Mouse (Mus musculus): Measurements from ENCODE around the gene Scnm1.

The Scnm1 gene

DNA sequence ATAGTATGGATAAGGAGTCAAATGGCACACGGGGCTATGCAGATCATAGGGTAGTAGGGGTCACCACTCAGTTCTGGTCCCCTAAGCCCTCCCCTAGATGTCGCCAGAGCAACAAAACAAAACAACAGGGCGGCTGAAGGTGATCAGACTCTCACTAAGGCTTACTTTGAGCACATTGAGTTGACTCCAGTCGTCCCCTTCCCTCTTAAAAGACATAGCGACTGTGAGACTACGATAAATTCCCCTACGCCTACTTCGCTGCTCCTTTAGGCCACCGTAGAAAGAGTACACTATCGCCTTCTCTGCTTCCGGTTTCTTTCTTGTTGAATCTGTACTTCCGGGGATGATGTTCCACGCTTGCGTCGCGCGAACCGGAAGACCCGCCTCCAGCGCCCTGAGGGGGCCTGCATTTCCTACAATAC lies at the start of gene Scnm1, which contains the start of gene Lysmd1:
Gene Scnm1 (minus strand): TSS at position 332 of the 422 bp plus-strand sequence.
Gene Lysmd1 (plus strand): TSS at position 409 of the 422 bp plus-strand sequence.
- peak; percentile 90 for DNase-seq

DNA sequence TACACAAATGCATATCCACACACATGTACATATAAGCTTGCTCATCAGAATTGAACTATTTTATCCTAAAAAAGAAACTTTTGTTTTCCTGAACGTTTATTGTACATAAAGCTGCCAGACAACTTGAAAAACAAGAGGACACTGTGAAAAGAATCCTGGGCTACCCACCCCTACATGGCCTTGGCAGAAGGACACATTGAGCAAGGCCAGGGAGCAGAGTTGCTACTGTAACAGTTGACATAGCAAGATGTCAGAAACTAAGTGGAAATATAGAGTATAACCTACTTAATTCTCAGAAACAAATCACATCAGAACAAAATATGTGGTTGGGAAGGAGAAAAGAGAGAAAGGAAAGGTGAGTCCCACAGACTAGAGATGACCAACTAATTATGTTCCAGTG lies 48.0 kb upstream of the Scnm1 start:
- DNase-seq, result no peak

DNA sequence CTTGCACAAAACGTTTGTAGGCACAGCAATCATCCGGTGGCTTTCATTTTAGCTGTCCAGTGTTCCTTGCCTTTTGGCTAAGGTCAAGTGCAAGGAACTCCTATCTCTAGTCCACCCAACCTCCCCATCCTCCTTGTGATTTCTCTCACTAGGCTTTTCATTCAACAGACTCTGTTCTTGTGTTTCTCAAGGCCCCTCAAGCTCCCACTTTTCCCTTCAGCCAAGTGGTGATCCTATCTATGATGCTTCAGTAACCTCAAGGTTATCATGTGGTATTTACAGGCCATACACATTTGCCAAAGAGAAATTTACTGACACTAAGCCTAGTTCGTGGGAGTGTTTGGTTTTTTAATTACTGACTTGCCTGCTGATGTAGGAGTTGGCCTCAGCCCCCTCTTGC lies 46.1 kb upstream of the Scnm1 start:
- no peak for DNase-seq

DNA sequence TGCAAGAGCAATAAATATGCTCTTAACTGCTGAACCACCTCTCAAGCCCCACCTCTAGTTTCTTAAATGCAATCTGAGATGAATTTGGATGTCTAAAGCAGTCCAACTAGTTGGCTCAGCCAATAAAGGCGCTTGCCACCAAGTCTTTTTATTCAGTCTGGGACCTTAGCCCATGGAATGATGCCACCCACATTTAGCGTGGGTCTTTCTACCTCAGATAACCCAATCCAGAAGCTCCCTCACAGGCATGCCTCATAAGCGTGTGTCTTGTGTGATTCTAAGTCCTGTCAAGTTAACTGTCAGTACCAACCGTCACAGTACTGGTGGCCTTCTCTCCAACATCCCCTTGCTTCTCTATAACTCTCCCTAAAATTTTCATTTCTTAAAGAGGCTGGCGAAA lies 45.1 kb upstream of the Scnm1 start:
- DNase-seq, result no peak

DNA sequence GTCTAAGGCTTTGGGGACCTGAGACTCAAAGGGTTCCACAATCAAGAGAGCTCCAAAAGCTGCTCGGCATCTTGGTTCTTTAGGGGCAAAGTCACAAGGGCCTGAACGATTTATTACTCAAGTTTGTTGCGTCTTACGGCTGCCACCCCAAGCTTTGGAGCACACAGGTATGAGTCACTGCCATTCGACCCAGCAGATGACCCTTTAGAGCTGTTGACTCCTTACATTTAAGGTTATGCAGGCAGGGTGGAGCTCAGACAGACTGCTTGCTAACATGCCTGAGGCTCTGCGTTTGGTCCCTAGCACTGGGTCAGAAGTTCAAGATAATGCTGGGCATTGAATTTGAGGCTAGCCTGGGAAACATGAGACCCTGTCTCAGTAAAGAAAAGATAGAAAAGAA lies 43.8 kb upstream of the Scnm1 start:
- DNase-seq, result no peak

DNA sequence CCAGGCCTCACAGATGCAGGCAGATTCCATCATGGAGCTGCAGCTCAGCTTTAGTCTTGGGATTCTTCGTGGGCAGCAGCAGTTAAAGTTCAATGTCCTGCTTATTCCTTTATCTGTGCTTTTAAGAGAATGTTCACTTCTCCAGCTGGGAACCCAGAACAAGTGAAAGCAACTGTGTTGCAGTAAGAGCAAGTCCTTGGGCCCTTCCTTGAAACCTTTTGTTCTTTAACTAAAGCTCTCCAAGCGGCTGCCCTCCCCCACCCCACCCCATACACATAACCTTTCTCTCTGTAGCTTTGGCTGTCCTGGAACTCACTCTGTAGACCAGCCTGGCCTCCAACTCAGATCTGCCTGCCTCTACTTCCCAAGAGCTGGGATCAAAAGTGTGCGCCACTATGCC lies 42.7 kb upstream of the Scnm1 start:
- no peak for DNase-seq

DNA sequence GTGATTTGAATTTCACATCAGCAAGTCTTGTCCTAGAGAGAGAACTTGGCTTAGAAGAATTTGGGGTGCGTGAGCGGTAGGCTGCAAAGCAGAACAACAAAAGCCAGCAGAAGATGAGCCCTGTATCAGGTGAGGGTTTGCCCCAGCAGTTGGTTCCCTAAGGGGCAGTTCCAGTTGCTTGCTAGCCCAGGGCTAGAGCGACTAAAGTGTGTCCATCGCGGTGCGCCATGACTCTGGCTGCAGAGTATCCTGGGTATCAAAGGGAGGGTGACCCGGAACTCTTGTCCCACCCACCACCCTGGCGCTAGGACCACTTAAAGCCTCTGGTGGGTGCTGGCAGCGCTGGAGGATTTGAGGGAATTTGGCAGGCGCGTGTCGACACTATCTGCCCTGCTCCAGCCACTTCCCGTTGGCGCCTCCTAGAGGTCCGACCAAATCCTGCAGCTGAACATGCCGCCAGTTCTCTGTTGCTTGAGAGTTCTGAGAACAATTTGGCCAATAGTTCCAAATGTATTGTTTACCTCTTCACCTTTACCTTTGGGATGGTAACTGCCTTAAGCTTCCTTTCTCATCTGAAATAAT lies 40.3 kb upstream of the Scnm1 start:
- DNase-seq, result peak; percentile 92

DNA sequence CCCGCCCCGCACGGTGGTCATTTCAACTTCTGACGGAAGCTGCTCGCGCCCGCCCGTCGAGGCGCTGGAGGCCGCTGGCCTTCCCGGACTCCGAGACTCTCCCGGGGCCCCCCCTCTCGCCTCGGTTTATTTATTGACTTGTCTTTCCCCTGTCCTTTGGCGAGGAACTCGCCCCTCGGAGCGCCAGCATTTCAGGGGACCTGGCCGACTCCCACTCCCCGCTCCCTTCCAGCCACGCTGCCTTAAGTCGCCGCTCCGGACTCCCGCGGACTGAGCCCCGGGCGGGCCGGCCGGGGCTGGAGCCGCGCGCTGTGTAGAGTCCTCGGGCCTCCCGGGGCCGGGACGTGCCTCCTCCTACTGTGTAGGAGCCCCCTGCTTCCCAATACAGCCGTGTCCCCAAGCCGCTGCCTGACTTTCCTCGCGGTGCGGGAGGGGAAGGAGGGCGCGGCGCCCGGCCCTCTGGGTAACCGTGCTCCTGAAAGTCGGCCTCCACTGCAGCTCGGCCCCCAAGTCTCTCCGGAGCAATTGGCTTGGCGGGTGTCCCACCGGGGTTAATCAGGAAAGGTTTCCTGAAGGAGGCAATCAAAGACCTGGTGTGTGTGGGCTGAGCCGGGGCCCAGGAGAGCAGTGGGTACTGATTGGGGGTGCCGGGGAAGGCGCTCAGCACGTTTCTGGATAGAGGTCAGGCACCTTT lies 39.6 kb upstream of the Scnm1 start:
- peak; percentile 53 for DNase-seq

DNA sequence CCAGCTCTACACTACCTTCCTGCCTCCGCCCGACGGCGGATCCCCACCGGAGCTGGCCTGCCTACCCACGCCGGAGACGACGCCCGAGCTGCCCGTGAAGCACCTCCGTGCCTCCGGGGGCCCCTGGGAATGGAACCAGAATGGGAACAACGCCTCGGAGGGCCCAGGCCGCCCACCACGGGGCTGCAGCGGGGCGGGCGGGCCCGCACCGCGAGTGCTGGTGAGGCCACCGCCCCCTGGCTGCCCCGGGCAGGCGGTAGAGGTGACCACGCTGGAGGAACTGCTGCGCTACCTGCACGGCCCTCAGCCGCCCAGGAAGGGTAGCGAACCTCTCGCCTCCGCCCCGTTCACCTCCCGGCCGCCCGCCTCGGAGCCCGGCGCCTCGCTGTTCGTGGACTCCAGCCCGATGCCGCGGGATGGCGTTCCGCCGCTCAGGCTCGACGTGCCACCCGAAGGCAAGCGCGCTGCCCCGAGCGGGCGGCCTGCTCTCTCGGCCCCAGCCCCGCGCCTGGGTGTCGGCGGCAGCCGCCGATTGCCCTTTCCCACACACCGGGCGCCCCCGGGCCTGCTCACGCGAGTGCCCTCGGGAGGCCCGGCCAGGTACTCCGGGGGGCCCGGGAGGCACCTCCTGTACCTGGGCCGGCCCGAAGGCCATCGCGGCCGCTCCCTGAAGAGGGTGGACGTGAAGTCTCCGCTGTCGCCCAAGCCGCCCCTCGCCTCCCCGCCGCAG lies 38.9 kb upstream of the Scnm1 start:
- DNase-seq, result no peak

DNA sequence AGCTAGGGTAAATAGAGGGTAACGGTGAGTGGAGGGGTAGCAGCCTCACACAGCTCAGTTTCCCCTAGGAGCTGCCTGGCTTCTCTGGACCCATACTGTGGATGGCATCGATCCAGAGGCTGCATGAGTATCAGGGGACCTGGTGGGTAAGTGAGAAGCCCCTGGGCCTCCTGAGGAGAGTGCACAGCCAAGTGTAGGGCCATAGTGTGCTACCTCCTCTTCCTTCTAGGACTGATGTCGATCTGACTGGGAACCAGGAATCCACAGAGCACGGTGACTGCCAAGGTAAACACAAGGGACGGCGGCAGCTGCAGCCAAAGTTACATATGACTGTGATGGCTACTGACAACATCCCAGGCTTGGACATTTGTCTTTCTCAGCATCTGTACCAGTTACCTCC lies 37.3 kb upstream of the Scnm1 start:
- no peak for DNase-seq

DNA sequence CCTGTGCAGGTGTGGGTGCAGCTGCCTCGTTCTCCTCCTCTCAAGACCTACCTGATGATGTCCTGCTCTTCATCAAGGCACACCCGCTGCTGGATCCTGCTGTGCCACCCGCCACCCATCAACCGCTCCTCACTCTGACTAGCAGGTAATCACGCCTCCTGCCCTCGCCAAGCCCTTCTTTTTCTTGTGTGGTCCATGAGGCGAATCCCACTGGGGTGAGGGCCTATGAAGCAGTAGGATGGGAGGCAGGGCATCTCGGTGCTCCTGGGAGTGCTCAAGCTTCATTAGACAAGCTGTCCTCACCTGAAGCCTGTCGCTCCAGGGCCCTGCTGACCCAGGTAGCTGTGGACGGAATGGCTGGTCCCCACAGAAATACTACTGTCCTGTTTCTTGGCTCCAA lies 36.2 kb upstream of the Scnm1 start:
- DNase-seq, result no peak

DNA sequence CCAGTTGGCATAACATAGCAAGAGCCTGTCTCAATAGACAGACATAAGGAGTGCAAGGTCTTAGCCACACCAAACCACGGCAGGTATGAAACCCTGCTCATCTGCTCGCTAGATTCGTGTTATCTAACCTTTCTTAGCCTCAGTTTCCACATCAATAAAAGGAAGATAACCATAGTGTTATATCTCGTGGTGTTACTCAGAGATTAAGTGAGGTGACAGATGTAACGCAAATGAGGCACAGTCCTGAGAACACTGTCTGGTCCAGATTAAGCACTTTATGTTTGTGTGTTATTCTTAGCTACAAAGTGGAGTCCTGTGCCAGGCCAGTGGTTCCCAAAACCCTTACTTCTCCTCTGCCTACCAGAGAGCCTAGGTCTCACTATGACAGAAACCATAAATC lies 31.0 kb upstream of the Scnm1 start:
- no peak for DNase-seq

DNA sequence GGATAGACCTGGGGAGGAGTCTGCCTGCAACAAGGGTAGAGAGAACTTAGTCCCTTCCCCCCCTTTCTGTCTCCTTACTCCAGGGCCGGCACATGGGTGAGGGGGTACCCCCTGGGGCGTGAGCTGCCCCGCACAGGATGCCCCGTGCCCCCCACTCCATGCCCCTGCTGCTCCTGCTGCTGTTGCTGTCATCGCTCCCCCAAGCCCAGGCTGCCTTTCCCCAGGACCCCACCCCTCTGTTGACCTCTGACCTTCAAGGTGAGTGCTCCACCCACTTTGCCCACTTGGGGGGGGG lies 30.4 kb upstream of the Scnm1 start:
- no peak for DNase-seq

DNA sequence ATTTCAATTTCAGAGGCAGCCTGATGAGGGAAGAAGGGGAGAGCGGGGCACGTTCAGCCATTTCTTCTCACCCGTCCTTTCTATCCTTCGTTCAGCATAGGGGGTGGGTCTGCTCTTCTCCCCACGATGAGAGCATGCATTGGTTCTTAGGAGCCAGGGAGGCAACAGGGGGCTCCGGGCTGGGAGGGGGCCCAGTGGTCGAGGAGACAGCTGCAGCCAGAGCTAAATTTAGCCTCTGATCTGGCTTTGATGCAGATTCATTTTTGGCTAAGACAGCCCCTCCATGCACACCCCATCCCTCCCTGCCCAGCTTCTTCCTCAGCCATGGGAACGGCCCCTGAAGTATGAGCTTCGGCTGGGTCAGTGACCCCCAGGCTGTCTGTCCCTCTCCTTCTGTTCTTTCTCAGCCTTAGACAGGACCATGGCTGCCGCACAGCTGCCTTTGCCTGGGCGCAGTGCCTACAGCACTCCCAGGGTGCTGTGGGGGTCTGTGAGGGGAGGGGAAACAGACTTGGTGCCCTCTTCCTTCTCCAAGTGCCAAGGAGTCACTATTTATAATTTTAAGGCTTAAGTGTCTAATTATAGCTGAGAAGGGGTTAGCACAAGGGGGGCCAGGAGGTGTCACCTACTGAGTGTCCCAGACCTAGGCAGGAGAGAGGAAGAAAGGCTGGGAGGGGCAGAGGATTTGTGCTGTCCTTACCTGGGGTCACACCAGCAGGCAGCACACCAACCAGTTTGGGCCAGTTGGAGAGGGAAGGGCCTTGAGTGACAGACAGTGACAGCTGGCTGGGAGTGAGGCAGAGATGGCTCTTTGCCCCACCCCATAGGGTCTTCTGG lies 29.8 kb upstream of the Scnm1 start:
- DNase-seq, result no peak

DNA sequence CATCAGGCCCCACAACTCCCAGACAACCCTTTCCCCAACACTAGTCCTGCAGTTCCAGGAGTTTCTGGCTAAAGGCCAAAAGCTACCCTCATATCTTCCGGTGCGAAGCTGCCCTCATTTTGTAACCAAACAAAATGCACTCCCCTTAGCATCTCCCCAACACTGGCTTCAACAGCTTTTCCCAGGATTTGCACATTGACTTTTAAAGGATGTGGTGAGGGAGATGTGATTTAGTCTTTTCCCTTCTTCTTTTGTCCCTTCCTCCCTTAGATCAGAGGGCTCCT lies 28.5 kb upstream of the Scnm1 start:
- no peak for DNase-seq

DNA sequence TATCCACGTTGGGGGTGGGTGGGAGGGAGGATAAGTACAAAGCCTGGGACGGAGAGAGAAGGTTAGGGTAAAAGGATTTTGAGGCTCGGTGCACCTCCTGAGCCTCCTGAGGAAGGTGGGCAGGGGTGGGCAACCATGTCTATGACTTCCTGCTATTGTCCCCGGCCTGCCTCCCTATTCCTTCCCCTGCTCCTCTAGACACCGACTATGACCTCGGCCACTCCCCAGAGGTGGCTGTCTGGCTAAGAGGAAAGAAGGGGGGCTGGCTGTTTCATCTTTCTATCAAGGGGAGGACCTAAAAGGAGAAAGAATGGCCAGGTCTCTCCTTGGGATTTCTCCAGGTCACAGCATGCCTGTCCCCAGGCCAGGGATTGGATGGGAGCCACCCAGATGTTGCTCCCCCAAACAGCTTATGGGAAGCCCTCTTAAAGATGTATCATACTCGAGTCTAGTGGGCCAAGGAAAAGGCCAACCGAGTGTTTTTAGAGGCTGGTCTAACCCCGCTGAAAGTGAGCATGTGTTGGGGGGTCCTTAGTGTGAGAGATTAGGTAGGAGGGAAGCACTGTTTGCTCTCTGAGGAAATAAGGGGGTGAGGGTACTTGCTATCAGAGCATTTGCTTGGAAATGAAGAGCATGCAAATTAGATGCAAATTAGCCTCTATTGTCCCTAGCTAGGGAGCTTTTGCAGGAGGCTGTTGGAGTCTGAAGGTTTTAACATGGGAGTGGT lies 28.0 kb upstream of the Scnm1 start:
- no peak for DNase-seq

DNA sequence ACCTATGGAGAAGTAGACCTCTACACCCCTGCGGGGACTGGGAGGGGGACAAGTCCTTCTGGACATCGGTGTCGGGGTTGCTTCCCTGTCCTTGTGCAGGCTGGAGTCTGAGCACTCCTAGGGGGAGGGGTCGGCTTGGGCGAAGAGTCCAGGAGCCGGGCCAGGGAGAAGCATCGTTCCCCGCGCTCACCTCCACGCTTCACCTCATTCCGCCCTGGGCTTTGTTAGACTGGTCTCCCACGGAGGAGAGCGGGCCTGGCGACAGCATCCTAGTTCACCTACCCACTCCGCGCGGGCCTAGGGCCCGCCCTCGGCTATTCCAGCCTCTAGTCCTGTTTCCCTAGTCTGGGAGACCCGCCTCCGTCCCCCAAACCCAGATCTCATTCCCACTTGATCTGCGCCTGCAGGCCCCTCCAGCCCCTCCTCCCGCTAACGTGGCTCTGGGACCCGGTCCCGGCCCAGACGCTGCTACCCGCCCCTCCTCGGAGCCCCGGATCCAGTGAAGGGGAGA lies 27.3 kb upstream of the Scnm1 start:
- no peak for DNase-seq

DNA sequence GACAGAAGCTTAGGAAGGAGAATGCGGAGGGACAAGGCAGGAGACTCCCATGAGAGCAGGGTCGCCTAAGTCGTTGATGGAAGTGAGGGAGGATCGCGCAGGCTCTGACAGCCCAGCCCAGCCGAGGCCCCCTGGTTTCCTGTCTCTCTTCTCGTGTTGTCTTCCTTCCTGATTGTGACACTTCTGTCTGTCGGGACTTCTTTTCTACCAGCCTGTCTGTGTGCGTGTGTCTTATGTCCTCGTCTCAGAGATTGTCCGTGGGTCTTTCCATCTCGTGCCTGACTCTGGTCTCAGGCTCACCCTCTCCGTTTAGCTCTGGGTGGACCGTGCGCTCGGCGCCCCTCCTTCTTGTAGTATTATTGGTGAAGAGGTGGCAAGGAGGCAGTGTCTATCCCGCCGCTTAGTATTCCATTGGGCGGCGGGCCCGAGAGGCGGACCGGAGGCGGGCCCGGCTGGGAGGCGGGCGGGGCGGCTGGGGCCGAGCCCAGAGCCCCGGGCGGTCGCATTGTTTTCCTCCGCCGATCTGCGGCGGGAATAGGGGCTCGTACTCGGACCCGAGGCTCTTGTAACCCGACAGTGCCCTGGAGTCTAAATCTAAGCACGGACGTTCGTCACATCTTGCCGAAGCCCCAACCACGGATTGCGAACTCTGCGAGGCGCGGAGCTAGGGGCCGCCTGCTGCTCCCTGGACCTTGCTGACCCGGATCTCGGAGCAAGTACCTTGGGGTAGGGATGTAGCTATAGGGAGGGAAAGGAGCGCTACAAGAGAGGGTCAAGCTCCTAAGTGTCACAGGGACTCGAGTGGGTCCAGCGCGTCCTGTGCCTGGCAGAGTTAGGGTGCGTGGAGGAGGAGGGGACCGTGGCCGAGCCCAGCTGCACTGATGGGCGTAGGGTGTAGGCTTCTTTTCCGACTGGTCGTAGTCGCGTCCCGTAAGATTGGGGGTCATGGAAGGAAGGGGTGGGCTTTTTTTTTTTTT lies 26.5 kb upstream of the Scnm1 start, which contains the start of gene Sema6c:
Gene Sema6c (plus strand): TSS at position 471 of the 977 bp plus-strand sequence.
- DNase-seq, result peak; percentile 89

DNA sequence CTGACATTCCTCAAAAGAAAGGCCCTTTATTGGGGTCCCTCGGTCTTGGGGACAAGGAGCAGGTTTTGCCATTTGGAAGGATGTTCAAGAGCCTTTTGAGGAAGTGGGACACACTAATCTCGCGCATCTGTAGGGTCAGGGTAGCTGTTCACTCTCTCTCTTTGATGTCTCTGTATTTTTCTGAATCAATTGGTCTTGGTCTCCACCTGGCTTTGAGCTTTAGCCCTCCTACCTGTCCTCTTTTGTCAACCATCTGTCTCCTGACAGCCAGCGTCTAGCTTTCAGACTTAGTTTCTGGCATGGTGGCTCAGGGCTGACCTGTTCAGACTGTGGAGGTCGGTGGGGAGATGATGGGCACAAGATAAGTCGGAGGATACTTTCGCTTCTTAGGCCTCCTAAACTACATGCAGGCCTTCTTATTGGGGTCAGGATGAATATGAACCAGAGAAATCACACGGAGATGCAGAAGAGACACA lies 25.7 kb upstream of the Scnm1 start:
- no peak for DNase-seq

DNA sequence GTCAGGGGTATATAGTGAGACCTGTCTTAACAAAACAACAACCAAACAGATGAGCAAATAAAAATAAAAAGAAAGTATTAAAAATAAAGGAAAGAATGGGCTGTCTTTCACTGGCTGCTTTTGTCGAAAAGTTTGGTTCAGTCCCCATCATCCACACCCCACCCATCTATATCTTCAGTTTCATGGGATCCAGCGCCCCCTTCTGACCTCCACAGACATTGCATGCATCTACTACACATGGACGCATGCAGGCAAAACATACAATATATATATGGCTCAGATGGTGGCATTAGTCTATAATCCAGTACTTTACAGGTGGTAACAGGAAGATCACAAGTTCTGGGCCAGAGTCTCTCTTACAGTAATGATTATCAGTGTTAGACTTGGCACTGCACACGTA lies 20.1 kb upstream of the Scnm1 start:
- DNase-seq, result peak; percentile 65

DNA sequence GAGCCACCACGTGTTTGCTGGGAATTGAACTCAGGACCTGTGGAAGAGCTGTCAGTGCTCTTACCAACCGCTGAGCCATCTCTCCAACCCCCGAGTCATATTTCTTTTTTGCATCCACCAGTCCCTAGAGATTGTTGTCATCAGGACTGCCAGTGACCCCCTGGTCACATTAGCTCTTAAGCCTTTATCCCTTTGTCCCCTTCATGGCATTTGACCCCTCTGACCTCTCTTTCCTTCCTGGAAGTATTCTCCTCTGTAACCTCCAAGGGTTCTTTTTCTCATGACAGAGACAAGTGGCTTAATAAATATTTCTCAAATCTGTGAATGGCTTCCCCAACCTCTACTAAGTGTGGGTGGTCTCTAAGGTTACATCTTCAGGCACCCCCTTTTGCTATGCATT lies 14.1 kb upstream of the Scnm1 start:
- DNase-seq, result no peak
